Mouse (Mus musculus) limb, embryonic 13.5 days (tissue): Measurements from ENCODE around the gene Rgl3. TPM values are rescaled to one million over a fixed set of nuclear protein-coding genes. Genes with fewer than 3 reads are reported as not detected.
A peak's percentile ranks its signal among the peaks of the same experiment; 100 is the strongest.

Source experiments
- ATAC-seq: fragments of 200-750 bp; cut with Nextera tagmentation; 2 replicates; pipeline ENCODE4 v1.8.0; 2017; ENCODE audit warnings: low read depth, moderate number of reproducible peaks, moderate TSS enrichment; ENCODE audit not compliant: low FRiP score
- H3K27ac ChIP-seq: fragments of 300-500 bp; sonication (generic); 2 replicates; pipeline ENCODE4 v1.5.1; 2015; ENCODE audit warnings: inconsistent platforms, mild to moderate bottlenecking, moderate library complexity
- H3K27me3 ChIP-seq: fragments of 300-500 bp; sonication (generic); 2 replicates; pipeline ENCODE4 v1.6.1; 2015; ENCODE audit warnings: mild to moderate bottlenecking, inconsistent platforms
- H3K36me3 ChIP-seq: fragments of 300-500 bp; sonication (generic); 2 replicates; pipeline ENCODE4 v1.6.1; 2015; ENCODE audit warnings: inconsistent platforms, mild to moderate bottlenecking, moderate library complexity
- H3K4me1 ChIP-seq: fragments of 300-500 bp; sonication (generic); 2 replicates; pipeline ENCODE4 v1.6.1; 2015; ENCODE audit warnings: inconsistent platforms
- H3K4me2 ChIP-seq: fragments of 300-500 bp; sonication (generic); replicated peaks from 2 replicates; pipeline ENCODE4 v1.6.1; 2015; ENCODE audit warnings: inconsistent platforms, mild to moderate bottlenecking, moderate library complexity
- H3K4me3 ChIP-seq: fragments of 300-500 bp; sonication (generic); 2 replicates; pipeline ENCODE4 v1.5.1; 2015; ENCODE audit warnings: moderate library complexity, mild to moderate bottlenecking, inconsistent platforms
- H3K9ac ChIP-seq: fragments of 300-500 bp; sonication (generic); 2 replicates; pipeline ENCODE4 v1.6.1; 2015; ENCODE audit warnings: mild to moderate bottlenecking, inconsistent platforms
- H3K9me3 ChIP-seq: fragments of 300-500 bp; sonication (generic); 2 replicates; pipeline ENCODE4 v1.6.1; 2016; ENCODE audit warnings: inconsistent platforms
- WGBS: fragments of 180-500 bp; shearing (Covaris S2); methylation state at CpG from one replicate; pipeline ENCODE4 v1.1.7; 2015; 5-methylcytosine and 5-hydroxymethylcytosine counted together
- polyA plus RNA-seq: library from polyadenylated mRNA; unstranded; fragments of >200 nt; fragmentation: Nextera tagmentation; extraction: Ambion mirVana; gene quantifications from 2 replicates; pipeline ENCODE4 v1.2.1, GENCODE M21; 2015

Gene Rgl3
- polyA plus RNA-seq, 1 experiment from 2014 or later = 1.6 TPM

GRCm38 (mm10) chr9:21955570-21956281, 33.5 kb downstream of the Rgl3 start, which contains the start of gene Swsap1:
Gene Swsap1, plus strand, starts transcription at chr9:21955755.
- Histone ChIP-seq H3K9me3 (no peaks in the 10 kb centered on the region), H3K27ac (peak within 1 kb of the TSS; percentile 85; the same call in 1 of the 2 replicates), H3K4me3 (peak within 1 kb of the TSS; percentile 67), H3K27me3 (peaks cover 22% of the 10 kb centered on the region), H3K4me1 (peaks cover 13% of the 10 kb centered on the region), H3K4me2 (peak within 1 kb of the TSS; percentile 70), H3K9ac (peak within 1 kb of the TSS; percentile 78), H3K36me3 (peaks cover 5% of the 10 kb centered on the region; the same call in 1 of the 2 replicates)
- under 1% methylated on average over 54 of the region's 54 CpGs for WGBS
- peak; percentile 98 for ATAC-seq

- peak overlapping the region; percentile 67 for H3K4me3 ChIP-seq
- H3K9me3 ChIP-seq = no peaks in the 10 kb centered on the region
- 1% methylated on average over 18 of the region's 18 CpGs for WGBS
- H3K27ac ChIP-seq = no peak overlapping the region; the same call in 1 of the 2 replicates
- peak overlapping the region; percentile 70 for H3K4me2 ChIP-seq
- peaks cover 5% of the 10 kb centered on the region; the same call in 1 of the 2 replicates for H3K36me3 ChIP-seq
- H3K9ac ChIP-seq = peak overlapping the region; percentile 78; the same call in 1 of the 2 replicates
- peaks cover 16% of the 10 kb centered on the region for H3K27me3 ChIP-seq
- H3K4me1 ChIP-seq = peaks cover 8% of the 10 kb centered on the region
- peak; percentile 54 for ATAC-seq
Observed at GRCm38 (mm10) chr9:21955225-21955569, 34.0 kb downstream of the Rgl3 start.

GRCm38 (mm10) chr9:21954635-21955034, 34.6 kb downstream of the Rgl3 start:
- H3K4me2 ChIP-seq = peak overlapping the region; percentile 70

GRCm38 (mm10) chr9:21953600-21953999, 35.6 kb downstream of the Rgl3 start:
- no peak overlapping the region for H3K4me2 ChIP-seq
- H3K4me3 ChIP-seq = no peak overlapping the region
- H3K4me1 ChIP-seq = peaks cover 7% of the 10 kb centered on the region
- no peak overlapping the region for H3K27ac ChIP-seq
- H3K27me3 ChIP-seq = peaks cover 4% of the 10 kb centered on the region
- ATAC-seq = no peak
- H3K9me3 ChIP-seq = no peaks in the 10 kb centered on the region
- WGBS = 9% methylated on average over 3 of the region's 3 CpGs
- peaks cover 5% of the 10 kb centered on the region; the same call in 1 of the 2 replicates for H3K36me3 ChIP-seq
- H3K9ac ChIP-seq = no peak overlapping the region

More at GRCm38 (mm10) chr9:21954635-21955034, 34.6 kb downstream of the Rgl3 start:
- Histone ChIP-seq H3K27ac (no peak overlapping the region), H3K4me3 (no peak overlapping the region), H3K9me3 (no peaks in the 10 kb centered on the region), H3K4me1 (peaks cover 7% of the 10 kb centered on the region), H3K9ac (no peak overlapping the region), H3K27me3 (peaks cover 11% of the 10 kb centered on the region), H3K36me3 (peaks cover 5% of the 10 kb centered on the region; the same call in 1 of the 2 replicates)
- no peak for ATAC-seq
- 77% methylated on average over 3 of the region's 3 CpGs for WGBS

GRCm38 (mm10) chr9:21951977-21952376, 37.3 kb downstream of the Rgl3 start:
- Histone ChIP-seq H3K9ac (no peak overlapping the region), H3K9me3 (no peaks in the 10 kb centered on the region), H3K4me1 (peaks cover 11% of the 10 kb centered on the region), H3K27me3 (peaks cover 20% of the 10 kb centered on the region), H3K4me3 (no peak overlapping the region), H3K4me2 (no peak overlapping the region), H3K36me3 (no peaks in the 10 kb centered on the region), H3K27ac (no peak overlapping the region)
- WGBS = 74% methylated on average over 3 of the region's 3 CpGs
- no peak for ATAC-seq

GRCm38 (mm10) chr9:21950322-21950721, 38.9 kb downstream of the Rgl3 start:
- Histone ChIP-seq H3K4me3 (no peak overlapping the region), H3K4me1 (peaks cover 4% of the 10 kb centered on the region), H3K9me3 (no peaks in the 10 kb centered on the region), H3K36me3 (no peaks in the 10 kb centered on the region), H3K4me2 (no peak overlapping the region), H3K9ac (no peak overlapping the region), H3K27me3 (peaks cover 33% of the 10 kb centered on the region), H3K27ac (no peak overlapping the region)
- no peak for ATAC-seq
- WGBS = 19% methylated on average over 11 of the region's 11 CpGs

- peaks cover 4% of the 10 kb centered on the region for H3K4me1 ChIP-seq
- no peak overlapping the region for H3K9ac ChIP-seq
- H3K27ac ChIP-seq = no peak overlapping the region
- H3K4me2 ChIP-seq = no peak overlapping the region
- H3K4me3 ChIP-seq = no peak overlapping the region
- 66% methylated on average over 6 of the region's 6 CpGs for WGBS
- no peak for ATAC-seq
- H3K36me3 ChIP-seq = no peaks in the 10 kb centered on the region
- H3K27me3 ChIP-seq = peaks cover 39% of the 10 kb centered on the region
- no peaks in the 10 kb centered on the region for H3K9me3 ChIP-seq
Observed at GRCm38 (mm10) chr9:21948790-21949189, 40.5 kb downstream of the Rgl3 start.

GRCm38 (mm10) chr9:21948146-21948545, 41.1 kb downstream of the Rgl3 start:
- H3K4me1 ChIP-seq = peaks cover 4% of the 10 kb centered on the region

GRCm38 (mm10) chr9:21947540-21948130, 41.6 kb downstream of the Rgl3 start:
- Histone ChIP-seq H3K4me1 (peaks cover 4% of the 10 kb centered on the region), H3K4me3 (no peak overlapping the region), H3K9me3 (no peaks in the 10 kb centered on the region), H3K27me3 (peaks cover 46% of the 10 kb centered on the region), H3K27ac (no peak overlapping the region), H3K36me3 (no peaks in the 10 kb centered on the region), H3K4me2 (peak overlapping the region; percentile 27; the same call in 1 of the 2 replicates), H3K9ac (no peak overlapping the region)
- WGBS = 4% methylated on average over 26 of the region's 28 CpGs
- no peak for ATAC-seq

More at GRCm38 (mm10) chr9:21948146-21948545, 41.1 kb downstream of the Rgl3 start:
- no peak overlapping the region for H3K27ac ChIP-seq
- H3K4me2 ChIP-seq = no peak overlapping the region
- no peak overlapping the region for H3K9ac ChIP-seq
- WGBS = 55% methylated on average over 8 of the region's 8 CpGs
- ATAC-seq = no peak
- no peak overlapping the region for H3K4me3 ChIP-seq
- H3K9me3 ChIP-seq = no peaks in the 10 kb centered on the region
- H3K36me3 ChIP-seq = no peaks in the 10 kb centered on the region
- peaks cover 45% of the 10 kb centered on the region for H3K27me3 ChIP-seq

GRCm38 (mm10) chr9:21944267-21944666, 45.0 kb downstream of the Rgl3 start:
- H3K36me3 ChIP-seq = peaks cover 7% of the 10 kb centered on the region; the same call in 1 of the 2 replicates
- peaks cover 4% of the 10 kb centered on the region for H3K4me1 ChIP-seq
- peaks cover 46% of the 10 kb centered on the region for H3K27me3 ChIP-seq
- 0 out of 2 replicates have a peak overlapping the region, but pooled peaks have one; percentile 5 for H3K4me2 ChIP-seq
- H3K9me3 ChIP-seq = no peaks in the 10 kb centered on the region
- no peak overlapping the region for H3K4me3 ChIP-seq
- no peak overlapping the region for H3K27ac ChIP-seq
- H3K9ac ChIP-seq = no peak overlapping the region
- WGBS = 12% methylated on average over 23 of the region's 23 CpGs
- ATAC-seq = no peak

GRCm38 (mm10) chr9:21943638-21944037, 45.6 kb downstream of the Rgl3 start:
- Histone ChIP-seq H3K4me2 (no peak overlapping the region), H3K27ac (no peak overlapping the region), H3K4me1 (peaks cover 4% of the 10 kb centered on the region), H3K36me3 (peaks cover 7% of the 10 kb centered on the region; the same call in 1 of the 2 replicates), H3K9me3 (no peaks in the 10 kb centered on the region), H3K4me3 (no peak overlapping the region), H3K27me3 (peaks cover 43% of the 10 kb centered on the region), H3K9ac (no peak overlapping the region)
- no peak for ATAC-seq
- WGBS = 49% methylated on average over 12 of the region's 12 CpGs

GRCm38 (mm10) chr9:21943046-21943445, 46.2 kb downstream of the Rgl3 start:
- WGBS = 74% methylated on average over 12 of the region's 12 CpGs
- Histone ChIP-seq H3K9me3 (no peaks in the 10 kb centered on the region), H3K4me2 (no peak overlapping the region), H3K4me3 (no peak overlapping the region), H3K9ac (no peak overlapping the region), H3K27ac (no peak overlapping the region), H3K27me3 (peaks cover 37% of the 10 kb centered on the region), H3K4me1 (peaks cover 4% of the 10 kb centered on the region), H3K36me3 (peaks cover 7% of the 10 kb centered on the region; the same call in 1 of the 2 replicates)
- ATAC-seq = no peak
